In genomic region chr16:34069481-34069880, GRCm38 (mm10) we compare ENCODE assay signal across 19 mouse cellular contexts.
"Had no signal": no experiment of that assay in that cellular context is flagged by ENCODE, and none has a peak within 500 bp of the region (broad histone marks: within the 10 kb centered on the region; RNA-seq: fewer than 3 reads in every experiment).

No protein-coding gene starts in this region.

- H3K4me3 ChIP-seq: midbrain, embryonic 10.5 days; midbrain, embryonic 12.5 days; myocyte; neural tube, embryonic 13.5 days; neural tube, embryonic 15.5 days had no signal

- DNase-seq: lung, adult 18-20 months; lung, embryonic 14.5 days; lung, postnatal 10 days; lung, postnatal 4 days; midbrain, embryonic 14.5 days; retina, postnatal 1 day; right cerebral cortex, adult 18-20 months; right cerebral cortex, postnatal 25 days; right cerebral cortex, postnatal 4 days; spleen, adult 18-20 months; thymus, adult 18-20 months; thymus, postnatal 14 days; thymus, postnatal 36 days had no signal

- H3K36me3 ChIP-seq: midbrain, embryonic 10.5 days; neural tube, embryonic 13.5 days had no signal

- H3K27me3 ChIP-seq: midbrain, embryonic 12.5 days; neural tube, embryonic 13.5 days; neural tube, embryonic 15.5 days had no signal

- H3K27ac ChIP-seq: midbrain, embryonic 10.5 days; midbrain, embryonic 12.5 days; neural tube, embryonic 13.5 days; neural tube, embryonic 15.5 days had no signal

- H3K4me1 ChIP-seq: midbrain, embryonic 12.5 days; neural tube, embryonic 13.5 days; neural tube, embryonic 15.5 days had no signal

- H3K4me2 ChIP-seq: lung, embryonic 14.5 days; midbrain, embryonic 12.5 days; neural tube, embryonic 13.5 days; neural tube, embryonic 15.5 days had no signal

- H3K9me3 ChIP-seq: midbrain, embryonic 10.5 days; midbrain, embryonic 12.5 days; neural tube, embryonic 13.5 days; neural tube, embryonic 15.5 days had no signal

- H3K9ac ChIP-seq: lung, embryonic 14.5 days; midbrain, embryonic 12.5 days; neural tube, embryonic 13.5 days; neural tube, embryonic 15.5 days had no signal

- ATAC-seq: midbrain, embryonic 16.5 days had no signal
